Mouse (Mus musculus) frontal cortex, postnatal 14 days (tissue): Measurements from ENCODE around the gene Kansl3.

Experiments
- DNase-seq, 2 experiments: peaks; one replicate each; pipeline ENCODE4 v3.0.0; 2022; ENCODE audit warnings: low spot score in 2 of 2

The Kansl3 gene

DNA sequence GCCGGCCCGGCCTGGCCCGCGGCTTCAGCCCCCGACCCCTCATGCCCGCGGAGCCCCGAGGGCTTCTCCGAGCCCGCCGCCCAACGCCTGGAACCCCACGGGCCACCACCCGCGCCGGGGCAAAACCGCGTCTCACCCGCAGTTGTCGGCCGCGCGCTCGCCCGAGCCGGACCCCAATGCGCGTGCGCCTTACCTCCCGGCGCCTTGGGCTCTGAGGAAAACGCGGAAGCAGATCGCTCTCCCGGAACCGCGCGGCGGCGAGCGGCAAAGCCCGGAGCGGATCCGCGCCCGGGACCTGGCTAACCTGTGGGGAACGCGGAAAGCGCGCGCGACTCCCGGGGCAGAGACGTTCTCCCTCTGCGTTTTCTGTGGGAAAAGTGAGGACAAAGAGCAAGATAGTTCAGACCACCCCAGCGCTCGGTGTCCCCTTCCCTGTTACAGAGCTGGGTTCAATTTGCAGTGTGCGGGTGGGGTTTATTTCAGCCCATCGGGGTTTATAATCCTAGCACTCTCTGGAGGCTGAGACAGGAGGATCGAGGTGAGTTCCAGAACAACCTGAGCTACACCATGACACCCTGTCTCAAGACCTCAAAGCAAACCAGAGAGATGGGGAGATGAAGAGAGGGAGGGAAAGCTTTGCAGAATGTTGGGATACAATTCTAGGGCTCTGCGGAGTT is at the start of gene Kansl3:
Gene Kansl3, minus strand, starts transcription at position 213 of the 677 bp plus-strand sequence.
- DNase-seq, result peak; percentile 63 to 81

DNA sequence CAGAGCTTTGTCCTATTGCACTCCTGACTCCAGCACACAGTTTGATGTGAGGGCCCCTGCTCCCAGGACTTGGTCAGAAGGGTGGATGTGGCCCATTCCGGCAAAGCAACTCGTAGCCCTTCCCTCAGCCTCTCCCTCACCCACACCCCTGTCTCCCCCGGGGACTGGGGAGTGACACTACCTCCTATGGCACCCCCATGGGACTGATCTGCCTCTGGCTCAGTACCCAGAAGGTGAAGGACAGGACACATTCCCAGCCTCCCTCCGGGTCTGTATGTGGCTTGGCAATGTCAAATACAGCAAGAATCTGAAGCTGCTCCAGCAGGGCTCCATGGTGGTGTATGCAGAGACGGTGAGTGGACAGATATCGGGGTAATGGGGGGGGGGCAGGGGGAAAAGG is 35.5 kb upstream of the Kansl3 start:
- DNase-seq, result no peak

DNA sequence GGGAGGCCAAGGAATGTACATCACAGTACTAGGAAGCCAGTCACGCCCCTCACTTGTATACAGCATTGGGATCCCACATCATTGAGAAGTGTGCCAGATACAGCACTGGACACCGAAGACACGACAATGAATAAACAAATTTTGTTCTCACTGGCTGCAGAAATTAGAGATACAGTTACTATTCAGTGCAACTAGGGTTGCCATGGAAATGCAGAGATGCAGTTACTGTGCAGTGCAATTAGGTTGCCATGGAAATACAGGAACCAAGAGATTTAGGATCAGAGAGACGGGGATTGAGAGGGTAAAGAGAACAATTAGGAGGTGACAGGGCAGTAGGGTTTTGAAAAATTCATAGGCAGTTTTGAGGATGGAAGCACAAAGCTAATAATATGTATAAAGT is 32.5 kb upstream of the Kansl3 start:
- DNase-seq, result no peak

DNA sequence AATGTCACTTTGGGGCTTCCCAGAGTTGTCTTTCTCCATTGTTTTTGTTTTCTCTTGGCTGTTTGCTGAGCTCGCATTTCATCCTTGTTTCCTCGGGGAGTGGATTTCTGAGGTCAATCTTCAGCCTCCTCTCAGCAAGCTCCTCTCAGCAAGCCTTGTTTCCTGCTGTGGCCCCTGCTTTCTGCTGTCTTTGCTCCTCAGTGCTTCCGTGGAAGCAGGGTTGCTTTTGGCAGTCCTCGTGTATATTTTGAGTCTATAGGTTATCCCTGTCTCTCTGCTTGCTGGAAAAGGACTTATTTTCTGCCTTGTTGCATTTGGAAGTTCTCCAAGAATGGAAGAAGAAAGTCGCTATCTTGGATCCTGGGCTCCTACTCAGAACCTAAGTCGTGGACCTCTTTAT is 28.1 kb upstream of the Kansl3 start:
- no peak for DNase-seq

DNA sequence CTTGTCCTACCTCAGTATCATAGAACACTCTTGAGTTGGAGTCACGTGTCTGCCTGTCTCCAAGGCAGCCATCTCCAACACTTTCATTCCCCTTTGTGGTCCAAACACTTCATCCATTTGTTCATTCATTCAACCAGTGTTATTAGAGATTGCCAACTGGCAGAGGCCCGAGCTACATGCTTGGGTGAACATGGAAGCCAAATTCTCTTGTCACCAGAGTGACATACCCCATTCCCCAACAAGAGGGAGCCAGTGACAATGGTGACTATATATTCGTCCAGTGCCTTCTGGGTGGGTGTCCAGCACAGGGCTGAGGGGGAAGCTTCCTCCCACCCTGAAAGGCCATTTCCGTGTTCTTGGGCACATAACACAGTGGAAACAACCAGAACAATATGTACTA is 10.6 kb upstream of the Kansl3 start:
- no peak for DNase-seq

DNA sequence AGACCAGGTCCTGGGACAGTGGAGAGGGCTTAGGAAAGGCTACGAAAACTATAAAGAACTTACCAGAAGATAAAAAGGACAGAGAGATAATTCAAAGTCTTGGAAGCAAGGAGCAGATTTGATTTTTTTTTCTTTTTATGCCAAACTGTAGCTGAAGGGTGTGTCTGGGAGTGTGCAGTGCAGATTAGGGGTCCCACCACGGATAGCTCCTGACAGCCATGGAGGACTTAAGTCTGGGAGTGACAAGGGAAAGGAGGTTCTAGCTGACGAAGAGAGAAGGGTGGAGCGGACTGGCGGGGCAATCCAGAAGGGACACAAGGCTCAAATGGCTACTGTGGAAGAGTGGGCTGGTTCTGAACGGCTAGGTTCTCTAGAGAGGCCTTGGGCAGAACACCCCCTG is 9.9 kb upstream of the Kansl3 start:
- no peak for DNase-seq

DNA sequence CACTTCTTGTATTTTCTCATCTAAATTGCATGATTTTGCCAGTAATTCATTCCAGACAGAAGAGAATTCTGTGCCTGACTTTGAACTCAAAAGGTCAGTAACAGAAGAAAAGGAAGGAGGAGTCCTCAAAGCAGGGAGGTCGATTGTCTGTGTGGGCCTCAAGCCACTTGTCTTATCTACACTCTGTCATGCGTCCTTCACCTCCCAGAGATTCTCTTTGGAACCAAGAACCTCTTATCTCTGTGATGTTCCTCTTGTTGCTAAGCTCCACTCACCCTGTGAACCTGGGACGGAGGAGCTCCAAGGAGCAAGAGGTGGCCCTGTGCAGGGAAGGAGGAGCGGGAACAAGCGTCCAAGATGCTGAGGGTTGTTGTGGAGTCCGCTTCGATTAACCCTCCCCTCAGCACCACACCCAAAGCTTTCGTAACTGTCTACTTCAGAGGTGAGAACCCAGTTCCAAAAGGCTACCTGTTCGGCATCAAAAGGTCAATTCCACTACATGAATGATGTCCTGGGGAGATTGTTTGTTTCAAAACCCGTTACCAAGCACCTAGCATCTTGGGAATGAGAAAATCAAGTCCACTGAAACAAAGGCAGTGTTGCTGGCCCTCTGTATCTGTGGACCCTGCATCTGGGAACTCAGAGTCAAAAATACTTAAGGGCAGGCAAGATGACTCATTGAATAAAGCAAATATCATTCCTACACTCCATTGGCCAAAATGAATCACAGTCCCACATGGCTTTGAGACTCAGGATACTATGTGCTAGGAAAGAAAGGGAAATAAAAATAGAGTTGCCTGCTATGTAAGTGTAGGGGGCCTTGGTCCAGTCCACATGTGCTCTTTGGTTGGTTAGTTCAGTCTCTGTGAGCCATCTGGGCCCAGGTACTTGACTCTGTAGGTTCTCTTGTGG is 3.2 kb upstream of the Kansl3 start, which contains the start of gene Fer1l5:
Gene Fer1l5, plus strand, starts transcription at position 358 of the 912 bp plus-strand sequence.
- no peak for DNase-seq

DNA sequence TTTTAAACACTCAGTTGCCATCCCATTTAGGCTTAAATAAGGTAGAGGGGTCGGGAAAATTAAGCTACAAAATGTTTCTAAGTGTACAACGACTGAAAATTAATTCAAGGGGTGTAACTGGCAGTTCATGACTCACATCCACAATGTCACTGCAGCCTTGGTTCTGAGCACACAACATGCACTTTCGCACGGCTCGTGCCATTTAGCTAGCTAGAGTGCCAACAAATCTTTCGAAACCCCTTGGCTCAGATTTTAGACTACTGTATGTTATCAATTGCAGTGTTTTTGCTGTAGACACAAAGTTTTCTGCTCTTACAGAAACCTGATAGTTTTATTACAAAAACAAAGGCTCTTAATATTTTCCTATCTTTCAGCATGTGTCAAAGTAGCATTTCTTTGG is 1.9 kb upstream of the Kansl3 start:
- DNase-seq, result no peak

DNA sequence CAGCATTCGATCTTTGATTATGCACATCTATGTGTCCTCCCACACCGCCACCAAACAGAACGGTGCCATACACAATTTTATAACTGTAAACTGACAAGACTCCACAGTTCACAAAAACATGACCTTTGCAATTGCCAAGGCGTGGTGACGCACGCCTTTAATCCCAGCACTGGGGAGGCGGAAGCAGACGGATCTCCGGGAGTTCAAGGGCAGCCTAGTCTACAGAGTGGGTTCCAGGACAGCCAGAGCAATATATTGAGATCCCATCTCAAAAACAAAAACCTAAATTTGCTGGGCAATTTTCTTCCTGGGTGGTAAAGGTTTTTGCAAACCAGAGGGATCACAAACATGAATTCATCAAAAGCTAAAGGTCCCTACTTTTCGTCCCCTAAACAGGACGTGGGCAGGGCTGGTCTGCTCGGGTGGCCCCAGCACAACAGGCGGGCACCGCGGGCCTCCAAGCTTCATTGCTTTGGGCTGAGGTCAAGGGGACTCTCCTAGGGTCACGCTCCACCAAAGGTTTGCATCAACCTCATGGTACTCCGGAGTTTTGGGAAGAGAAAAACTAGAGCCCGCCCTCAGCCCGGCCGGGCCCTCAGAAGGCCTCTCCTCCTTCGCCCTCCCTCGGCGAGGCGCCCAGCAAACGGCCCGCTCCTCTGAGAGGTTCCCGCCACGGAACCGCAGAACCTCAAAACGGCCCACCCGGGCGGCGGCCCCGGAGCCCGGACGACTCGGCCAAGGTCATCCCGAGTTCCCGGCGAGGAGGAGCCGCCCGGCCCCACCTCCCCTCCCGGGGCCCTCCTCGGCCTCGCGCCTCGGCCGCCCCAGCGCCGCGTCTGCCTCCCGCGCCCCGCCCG is 641 bp downstream of the Kansl3 start:
- peak in 1 of 2 experiments; percentile 30 for DNase-seq

DNA sequence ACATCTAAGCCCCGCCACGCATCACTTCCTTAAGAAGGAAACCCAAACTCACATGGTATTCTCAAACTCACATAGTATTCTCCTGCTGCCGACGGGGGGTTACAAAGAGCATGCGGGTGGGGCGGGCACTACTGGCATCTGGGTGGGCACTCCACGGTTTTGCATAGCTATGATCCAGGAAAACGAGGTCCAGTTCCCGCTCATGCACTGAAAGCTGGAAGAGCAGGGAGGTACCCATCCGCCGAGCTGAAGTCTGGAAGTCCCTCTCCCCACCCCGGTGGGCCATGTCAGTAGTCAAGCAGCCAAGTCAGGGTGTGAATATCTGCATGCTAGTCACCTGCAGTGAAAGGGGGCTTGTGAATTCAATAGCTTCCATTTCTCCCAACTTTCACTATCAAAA is 1.3 kb downstream of the Kansl3 start:
- DNase-seq, result no peak

DNA sequence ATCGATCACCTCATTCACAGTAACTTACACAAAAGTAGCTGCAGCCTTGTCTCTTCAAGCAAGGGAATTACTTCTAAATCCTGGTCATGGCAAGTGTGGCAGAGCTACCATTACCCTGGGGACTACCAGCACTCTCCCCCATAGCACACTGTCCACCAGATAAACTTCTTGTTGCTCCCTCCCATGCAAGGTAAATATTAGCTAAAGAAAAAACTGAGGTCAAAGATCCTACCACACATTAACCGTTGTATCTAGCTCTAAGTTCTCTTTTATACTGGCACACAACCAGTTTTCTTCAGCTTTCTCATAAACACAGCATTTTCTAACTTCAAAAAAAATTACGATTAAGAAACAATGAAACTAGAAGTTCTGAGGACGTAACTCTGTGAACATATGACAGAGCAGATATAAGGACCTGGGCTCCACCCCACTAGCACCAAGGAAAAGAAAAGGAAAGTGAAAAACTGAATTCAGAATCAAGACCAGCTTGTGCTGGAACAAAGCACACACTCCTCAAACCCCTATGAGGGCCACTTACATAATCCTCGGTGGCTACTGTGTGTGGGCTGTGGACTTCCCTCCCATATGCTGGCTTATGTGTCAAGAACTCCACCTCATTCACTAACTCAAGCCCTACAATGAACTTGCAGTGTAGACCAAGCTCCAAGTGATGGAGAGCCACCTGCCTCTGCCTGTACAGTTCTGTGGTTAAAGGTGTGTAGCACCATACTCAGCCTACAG is 11.9 kb downstream of the Kansl3 start:
- DNase-seq, result no peak

DNA sequence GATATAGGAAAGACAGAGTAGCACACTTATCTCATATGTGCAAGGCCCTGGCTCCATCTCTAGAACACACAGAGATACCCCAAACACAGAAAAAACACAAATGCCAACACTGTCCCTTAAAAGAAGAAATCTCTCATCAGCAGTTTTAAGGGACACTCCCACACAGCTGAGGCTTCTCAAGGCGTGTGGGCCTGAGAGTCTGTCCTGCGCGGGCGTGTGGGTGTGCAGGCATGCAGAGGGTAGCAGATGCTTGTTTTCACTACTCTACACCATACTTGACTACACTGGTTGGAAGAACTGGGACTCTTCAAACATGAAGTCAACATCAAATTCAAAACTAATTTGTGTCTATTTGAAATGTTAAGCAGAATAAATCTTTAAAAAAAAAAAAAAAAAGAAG is 16.6 kb downstream of the Kansl3 start:
- peak in 1 of 2 experiments; percentile 10 for DNase-seq

DNA sequence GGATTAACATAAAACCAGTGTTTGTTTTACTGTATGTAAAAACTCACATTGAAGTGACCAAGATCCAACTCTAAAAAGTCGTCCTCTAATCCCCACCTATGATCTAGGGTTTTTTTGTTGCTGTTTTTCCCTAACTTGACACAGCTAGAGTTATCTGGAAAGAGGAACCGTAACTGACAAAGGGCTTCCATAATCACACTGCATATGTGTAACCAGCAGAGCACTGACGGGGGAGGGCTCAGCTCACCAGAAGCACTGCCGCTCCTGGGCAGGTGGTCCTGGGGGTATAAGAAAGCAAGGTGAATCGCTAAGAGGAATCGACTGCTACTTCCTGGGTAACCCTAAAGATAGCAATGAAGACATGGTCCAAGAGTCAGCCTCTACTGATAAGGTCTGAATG is 26.4 kb downstream of the Kansl3 start:
- no peak for DNase-seq

DNA sequence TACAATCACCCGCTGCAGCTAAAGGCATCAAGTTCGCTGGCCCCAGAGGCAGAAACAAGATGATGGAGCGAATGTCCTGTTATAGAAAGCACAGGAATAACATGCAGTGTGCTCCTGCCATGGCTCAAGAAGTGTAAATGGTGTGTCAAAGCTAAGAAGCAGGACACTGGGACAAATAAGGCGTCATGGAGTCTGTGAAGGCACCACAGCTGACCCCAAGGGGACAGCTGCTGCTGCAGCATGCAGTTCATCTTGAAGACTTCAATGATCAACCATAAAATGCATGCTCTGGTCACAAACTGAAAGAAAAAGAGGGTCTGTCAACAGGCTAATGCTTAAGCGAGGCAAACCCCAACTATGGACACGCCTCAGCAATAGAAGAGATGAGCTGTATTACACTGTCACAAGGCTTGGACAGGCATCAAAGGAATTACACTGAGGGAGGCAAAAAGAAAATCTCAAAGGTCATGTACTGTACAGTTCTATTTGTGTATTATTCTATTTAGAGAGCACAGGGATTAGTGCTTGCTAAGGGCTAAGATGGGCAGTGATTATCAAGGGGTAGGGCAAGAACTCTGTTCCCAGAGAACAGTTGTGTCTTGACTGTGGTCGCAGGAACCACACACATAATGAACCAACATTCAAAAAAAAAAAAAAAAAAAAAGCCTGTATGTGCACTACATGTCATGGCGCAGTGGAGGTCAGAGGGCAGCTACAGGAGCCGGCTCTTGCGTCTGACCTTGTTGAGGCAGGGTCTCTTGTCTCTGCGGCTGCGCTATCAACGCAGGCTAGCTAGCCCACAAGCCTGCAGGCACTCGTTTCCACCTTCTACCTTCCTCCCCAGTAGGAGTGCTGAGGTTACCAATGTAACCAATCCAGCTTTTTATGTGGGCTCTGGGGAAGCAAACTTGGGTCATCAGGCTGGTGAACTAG is 35.8 kb downstream of the Kansl3 start:
- no peak for DNase-seq

DNA sequence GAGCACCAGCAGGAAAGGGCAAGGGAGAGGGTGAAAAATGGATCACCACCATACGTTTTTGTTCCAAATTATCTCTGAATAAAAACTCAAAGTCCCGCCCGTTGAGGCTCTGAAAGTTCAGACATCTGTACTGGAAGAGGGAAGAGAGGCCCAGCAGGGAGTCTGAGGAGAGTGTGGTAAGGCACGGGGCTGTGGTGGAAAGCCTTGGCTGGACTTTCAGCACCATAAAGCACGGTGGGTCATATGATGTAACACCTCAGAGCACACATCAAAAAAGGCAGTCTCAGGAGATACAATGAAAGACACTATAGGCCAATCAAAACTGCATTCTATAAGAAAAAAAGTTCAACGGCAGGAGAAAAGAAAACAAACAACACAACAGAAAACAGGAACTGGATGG is 37.2 kb downstream of the Kansl3 start:
- no peak for DNase-seq

DNA sequence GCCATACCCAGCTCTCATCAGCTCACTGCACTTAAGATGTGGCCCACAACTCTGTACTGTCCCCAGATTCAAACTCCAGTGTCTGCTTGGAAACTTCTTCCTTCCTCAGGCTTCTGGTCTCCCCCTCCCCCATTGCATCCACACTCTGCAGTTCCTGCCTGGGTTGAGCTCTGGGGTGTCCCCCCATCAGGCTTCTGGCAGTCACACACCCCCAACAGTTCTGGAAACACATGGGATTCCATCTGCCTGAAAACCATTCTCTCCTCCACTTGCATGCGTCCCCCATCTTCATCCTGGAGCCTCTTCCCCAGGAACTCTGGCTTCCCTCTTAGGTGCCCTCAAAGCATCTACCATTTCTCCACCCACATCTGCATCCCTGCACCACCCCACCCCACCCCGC is 42.2 kb downstream of the Kansl3 start:
- DNase-seq, result no peak

DNA sequence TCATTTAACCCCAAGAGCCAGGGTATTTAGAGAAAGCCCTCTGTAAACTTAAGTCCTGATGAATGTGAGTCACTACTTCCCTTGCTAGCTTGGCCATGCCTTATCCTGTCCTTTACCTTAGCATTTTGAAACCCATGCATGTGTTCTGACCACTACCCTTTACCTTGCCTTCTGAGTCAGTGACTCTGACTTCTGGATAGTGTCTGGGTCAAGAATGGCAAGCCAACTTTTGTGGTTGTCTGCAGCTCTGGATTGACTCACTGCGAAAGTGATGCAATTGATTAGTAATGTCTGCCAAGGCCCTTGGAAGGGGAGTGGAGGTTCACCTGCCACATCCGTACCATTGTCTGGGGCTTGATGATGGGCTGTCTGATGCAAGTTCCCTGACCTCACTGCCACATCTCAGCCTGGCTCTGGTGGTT is 43.1 kb downstream of the Kansl3 start:
- DNase-seq, result no peak

DNA sequence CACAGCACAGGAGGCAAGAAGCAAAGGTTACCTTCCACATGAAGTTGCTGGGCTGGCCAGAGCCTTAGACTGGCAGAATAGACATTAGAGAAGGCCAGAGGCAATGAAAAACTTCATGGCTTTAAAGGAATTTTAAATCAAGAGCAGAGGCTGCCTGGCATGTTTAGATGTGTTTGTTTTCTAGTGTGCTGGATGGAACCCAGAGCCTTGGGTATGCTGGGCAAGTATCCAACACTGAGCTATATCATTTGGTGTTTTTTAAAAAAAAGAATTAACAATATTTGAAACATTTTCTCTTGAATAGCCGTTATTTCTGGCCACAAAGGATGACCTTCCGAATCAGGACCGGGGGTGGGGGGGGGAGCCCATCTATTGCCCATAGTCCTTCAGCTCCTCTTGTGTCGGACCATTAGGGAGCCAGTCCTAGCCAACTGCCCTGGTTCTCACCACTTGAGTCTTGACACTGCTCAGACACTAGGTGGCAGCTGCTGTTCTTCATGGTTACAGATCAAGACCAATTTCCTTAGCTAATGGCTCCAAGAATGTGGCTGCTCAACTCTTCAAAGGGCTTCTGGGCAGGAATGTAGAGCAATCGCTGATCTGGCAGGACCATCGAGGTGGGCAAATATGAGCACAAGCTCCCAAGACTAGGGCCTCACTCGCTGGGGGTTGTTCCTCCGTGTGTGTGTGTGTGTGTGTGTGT is 45.1 kb downstream of the Kansl3 start:
- peak; percentile 35 to 40 for DNase-seq

DNA sequence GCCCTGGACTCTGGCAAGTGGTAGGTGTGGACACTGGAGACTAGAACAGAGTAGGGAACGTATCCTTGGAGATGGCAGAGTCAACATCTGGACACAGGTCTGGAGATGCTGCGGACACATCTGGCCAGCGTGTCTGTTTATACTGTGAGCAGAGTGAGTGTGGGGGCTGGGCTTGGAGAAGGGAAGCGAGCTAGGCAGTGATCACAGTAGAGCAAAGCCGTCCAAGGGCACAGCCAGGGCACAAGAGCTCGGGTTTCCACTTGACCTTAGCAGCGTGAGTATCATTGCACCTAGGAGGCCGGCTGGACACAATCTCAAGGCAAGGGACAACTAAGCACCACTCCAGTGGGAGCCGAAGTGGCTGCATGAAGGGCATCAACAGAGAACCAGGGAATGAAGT is 45.9 kb downstream of the Kansl3 start:
- no peak for DNase-seq
